Mouse (Mus musculus): ENCODE measurements around the gene Fam76b. TPM values are rescaled to one million over a fixed set of nuclear protein-coding genes. Genes with fewer than 3 reads are reported as not detected.

Gene Fam76b
- polyA plus RNA-seq, 1 experiment = 3.3 TPM

- no peak overlapping the region for H3K4me3 ChIP-seq (ENCODE audit: insufficient read depth, poor library complexity, severe bottlenecking)
- no peak for TF ChIP-seq USF1 (IDR thresholded peaks at IDR 0.05; ENCODE audit: low read depth)
- no peak for TF ChIP-seq FOSL1 (IDR thresholded peaks at IDR 0.05; ENCODE audit: insufficient read depth, low read length, poor library complexity, severe bottlenecking)
- TF ChIP-seq CTCF (IDR thresholded peaks at IDR 0.05; ENCODE audit: control insufficient read depth, insufficient read depth, insufficient read length) = peak; percentile 82
- no peak for TF ChIP-seq CEBPB (IDR thresholded peaks at IDR 0.05; ENCODE audit: low read depth)
- TF ChIP-seq MAX (IDR thresholded peaks at IDR 0.05) = no peak
- no peak for TF ChIP-seq MYOG (IDR thresholded peaks at IDR 0.05; ENCODE audit: control insufficient read depth, extremely low read depth, insufficient read length)
- no peak for TF ChIP-seq MYOD1 (IDR thresholded peaks at IDR 0.05; ENCODE audit: control insufficient read depth, insufficient read length, low read depth)
- no peaks in the 10 kb centered on the region for H3K79me2 ChIP-seq (ENCODE audit: control insufficient read depth, insufficient read depth)
- no peaks in the 10 kb centered on the region for H3K27me3 ChIP-seq (ENCODE audit: control insufficient read depth, insufficient read depth, insufficient read length)
- no peaks in the 10 kb centered on the region for H3K36me3 ChIP-seq (ENCODE audit: control insufficient read depth, insufficient read depth)
- no peak overlapping the region for H3ac ChIP-seq (ENCODE audit: control insufficient read depth, insufficient read length, low read depth)
- no peaks in the 10 kb centered on the region for H3K79me3 ChIP-seq (ENCODE audit: low read depth)
Measured at GRCm38 (mm10) chr9:13889657-13890056, 62.1 kb downstream of the Fam76b start.

DNA sequence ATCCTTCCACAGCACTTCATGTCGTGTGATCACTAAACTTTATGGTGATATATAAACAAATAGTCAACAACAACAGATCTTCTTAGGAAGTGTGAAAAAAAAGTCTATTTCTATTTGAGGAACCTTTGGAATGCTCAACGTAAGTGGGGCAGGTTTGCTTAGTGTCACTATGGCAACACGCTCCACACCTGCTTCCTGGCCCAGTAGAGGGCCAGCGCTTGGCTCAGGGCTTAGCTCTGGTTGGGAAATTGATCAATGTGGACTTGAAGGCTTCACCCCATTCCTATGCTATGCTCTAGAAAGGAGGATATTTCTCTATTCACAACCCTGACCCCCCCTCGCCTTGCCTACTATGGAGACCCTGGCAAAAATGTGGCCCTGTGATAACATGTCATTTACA, 62.7 kb downstream of the Fam76b start:
- H3ac ChIP-seq (ENCODE audit: control insufficient read depth, insufficient read length, low read depth) = no peak overlapping the region
- H3K27me3 ChIP-seq (ENCODE audit: control insufficient read depth, insufficient read depth, insufficient read length) = no peaks in the 10 kb centered on the region
- H3K4me3 ChIP-seq (ENCODE audit: insufficient read depth, poor library complexity, severe bottlenecking) = no peak overlapping the region
- H3K36me3 ChIP-seq (ENCODE audit: control insufficient read depth, insufficient read depth) = no peaks in the 10 kb centered on the region
- no peaks in the 10 kb centered on the region for H3K79me2 ChIP-seq (ENCODE audit: control insufficient read depth, insufficient read depth)
- no peaks in the 10 kb centered on the region for H3K79me3 ChIP-seq (ENCODE audit: low read depth)
- TF ChIP-seq USF1 (IDR thresholded peaks at IDR 0.05; ENCODE audit: low read depth) = no peak

GRCm38 (mm10) chr9:13891888-13892287, 64.4 kb downstream of the Fam76b start:
- Histone ChIP-seq H3K27me3 (ENCODE audit: control insufficient read depth, insufficient read depth, insufficient read length) (no peaks in the 10 kb centered on the region), H3K79me2 (ENCODE audit: control insufficient read depth, insufficient read depth) (no peaks in the 10 kb centered on the region), H3K4me3 (ENCODE audit: insufficient read depth, poor library complexity, severe bottlenecking) (no peak overlapping the region), H3K36me3 (ENCODE audit: control insufficient read depth, insufficient read depth) (no peaks in the 10 kb centered on the region), H3K79me3 (ENCODE audit: low read depth) (no peaks in the 10 kb centered on the region), H3ac (ENCODE audit: control insufficient read depth, insufficient read length, low read depth) (no peak overlapping the region)
- no peak for TF ChIP-seq MYOD1 (IDR thresholded peaks at IDR 0.05; ENCODE audit: control insufficient read depth, insufficient read length, low read depth)
- TF ChIP-seq MYOG (IDR thresholded peaks at IDR 0.05; ENCODE audit: control insufficient read depth, extremely low read depth, insufficient read length) = no peak
- no peak for TF ChIP-seq USF1 (IDR thresholded peaks at IDR 0.05; ENCODE audit: low read depth)
- TF ChIP-seq MAX (IDR thresholded peaks at IDR 0.05) = no peak
- no peak for TF ChIP-seq FOSL1 (IDR thresholded peaks at IDR 0.05; ENCODE audit: insufficient read depth, low read length, poor library complexity, severe bottlenecking)
- TF ChIP-seq CTCF (IDR thresholded peaks at IDR 0.05; ENCODE audit: control insufficient read depth, insufficient read depth, insufficient read length) = no peak
- TF ChIP-seq CEBPB (IDR thresholded peaks at IDR 0.05; ENCODE audit: low read depth) = no peak

DNA sequence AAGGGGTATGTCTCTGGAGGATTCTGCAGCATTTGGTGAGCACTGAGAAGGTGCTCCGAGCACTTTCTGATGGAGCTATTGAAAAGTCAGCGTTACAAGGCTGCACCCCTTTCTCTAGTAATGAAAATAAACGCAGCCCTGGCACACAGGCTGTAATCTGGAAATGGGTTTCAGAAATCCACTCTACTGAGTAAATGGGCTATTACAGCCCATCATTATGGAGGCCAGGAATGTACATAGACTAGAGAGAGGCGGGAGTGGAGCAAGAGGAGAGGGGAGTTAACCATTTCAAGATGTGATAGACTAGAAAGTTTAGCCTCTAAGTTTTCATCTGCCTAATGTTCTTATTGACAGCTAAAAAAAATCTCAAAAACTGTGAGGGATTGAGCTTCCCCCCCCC, 65.5 kb downstream of the Fam76b start:
- TF ChIP-seq CEBPB (IDR thresholded peaks at IDR 0.05; ENCODE audit: low read depth) (no peak), CTCF (IDR thresholded peaks at IDR 0.05; ENCODE audit: control insufficient read depth, insufficient read depth, insufficient read length) (no peak), FOSL1 (IDR thresholded peaks at IDR 0.05; ENCODE audit: insufficient read depth, low read length, poor library complexity, severe bottlenecking) (no peak), MYOD1 (IDR thresholded peaks at IDR 0.05; ENCODE audit: control insufficient read depth, insufficient read length, low read depth) (no peak), USF1 (IDR thresholded peaks at IDR 0.05; ENCODE audit: low read depth) (no peak)

DNA sequence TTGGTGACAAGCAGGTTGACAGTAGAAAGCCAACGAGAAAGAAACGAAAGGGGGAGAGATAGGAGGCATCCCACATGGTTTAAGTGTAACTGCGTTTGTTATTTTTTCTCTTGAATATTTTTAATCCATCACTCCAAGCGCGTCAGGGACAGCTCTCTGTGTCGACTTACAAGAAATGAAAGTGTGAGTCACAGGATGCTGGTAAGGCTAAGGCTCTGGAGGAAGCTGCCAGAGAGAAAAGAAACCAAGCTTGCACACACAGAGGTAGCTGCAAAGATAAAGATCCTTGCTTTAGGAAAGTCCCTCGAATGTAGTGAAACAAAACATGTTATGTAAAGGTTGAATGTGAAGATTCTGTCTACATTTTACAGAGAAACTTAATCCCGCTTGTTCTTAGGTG, 67.0 kb downstream of the Fam76b start:
- no peaks in the 10 kb centered on the region for H3K79me2 ChIP-seq (ENCODE audit: control insufficient read depth, insufficient read depth)
- no peaks in the 10 kb centered on the region for H3K27me3 ChIP-seq (ENCODE audit: control insufficient read depth, insufficient read depth, insufficient read length)
- H3K4me3 ChIP-seq (ENCODE audit: insufficient read depth, poor library complexity, severe bottlenecking) = no peak overlapping the region
- no peak overlapping the region for H3ac ChIP-seq (ENCODE audit: control insufficient read depth, insufficient read length, low read depth)
- H3K36me3 ChIP-seq (ENCODE audit: control insufficient read depth, insufficient read depth) = no peaks in the 10 kb centered on the region
- TF ChIP-seq FOSL1 (IDR thresholded peaks at IDR 0.05; ENCODE audit: insufficient read depth, low read length, poor library complexity, severe bottlenecking) = no peak
- no peak for TF ChIP-seq MAX (IDR thresholded peaks at IDR 0.05)
- no peak for TF ChIP-seq USF1 (IDR thresholded peaks at IDR 0.05; ENCODE audit: low read depth)
- no peak for TF ChIP-seq MYOD1 (IDR thresholded peaks at IDR 0.05; ENCODE audit: control insufficient read depth, insufficient read length, low read depth)
- no peak for TF ChIP-seq MYOG (IDR thresholded peaks at IDR 0.05; ENCODE audit: control insufficient read depth, extremely low read depth, insufficient read length)
- no peak for TF ChIP-seq CEBPB (IDR thresholded peaks at IDR 0.05; ENCODE audit: low read depth)
- TF ChIP-seq CTCF (IDR thresholded peaks at IDR 0.05; ENCODE audit: control insufficient read depth, insufficient read depth, insufficient read length) = no peak
- H3K79me3 ChIP-seq (ENCODE audit: low read depth) = no peaks in the 10 kb centered on the region

More for the DNA sequence above, 65.5 kb downstream of the Fam76b start:
- H3K79me2 ChIP-seq (ENCODE audit: control insufficient read depth, insufficient read depth) = no peaks in the 10 kb centered on the region
- no peaks in the 10 kb centered on the region for H3K27me3 ChIP-seq (ENCODE audit: control insufficient read depth, insufficient read depth, insufficient read length)
- H3K4me3 ChIP-seq (ENCODE audit: insufficient read depth, poor library complexity, severe bottlenecking) = no peak overlapping the region
- no peak overlapping the region for H3ac ChIP-seq (ENCODE audit: control insufficient read depth, insufficient read length, low read depth)
- no peaks in the 10 kb centered on the region for H3K79me3 ChIP-seq (ENCODE audit: low read depth)
- H3K36me3 ChIP-seq (ENCODE audit: control insufficient read depth, insufficient read depth) = no peaks in the 10 kb centered on the region

DNA sequence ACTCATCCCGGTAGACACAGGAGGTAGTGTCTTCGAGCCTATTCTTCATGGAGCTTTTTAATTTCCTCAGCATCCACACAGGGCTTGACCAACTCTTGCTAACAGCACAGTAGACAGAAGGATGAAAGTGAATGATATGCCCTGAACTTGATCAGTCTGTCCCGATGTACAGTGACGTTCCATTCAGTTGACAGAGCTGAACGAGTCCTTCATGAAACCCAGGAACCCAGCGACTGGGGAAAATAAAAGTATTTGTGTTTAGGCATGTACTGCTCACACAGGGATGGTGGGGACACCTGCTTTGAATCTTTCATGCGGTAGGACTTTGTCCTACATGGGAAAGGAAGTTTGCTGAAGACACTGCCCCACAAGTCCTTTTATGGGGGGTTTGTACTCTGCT, 67.4 kb downstream of the Fam76b start:
- no peak overlapping the region for H3ac ChIP-seq (ENCODE audit: control insufficient read depth, insufficient read length, low read depth)
- no peak overlapping the region for H3K4me3 ChIP-seq (ENCODE audit: insufficient read depth, poor library complexity, severe bottlenecking)
- no peaks in the 10 kb centered on the region for H3K27me3 ChIP-seq (ENCODE audit: control insufficient read depth, insufficient read depth, insufficient read length)
- no peaks in the 10 kb centered on the region for H3K36me3 ChIP-seq (ENCODE audit: control insufficient read depth, insufficient read depth)
- TF ChIP-seq CEBPB (IDR thresholded peaks at IDR 0.05; ENCODE audit: low read depth) (no peak), MYOG (IDR thresholded peaks at IDR 0.05; ENCODE audit: control insufficient read depth, extremely low read depth, insufficient read length) (no peak), FOSL1 (IDR thresholded peaks at IDR 0.05; ENCODE audit: insufficient read depth, low read length, poor library complexity, severe bottlenecking) (no peak), MYOD1 (IDR thresholded peaks at IDR 0.05; ENCODE audit: control insufficient read depth, insufficient read length, low read depth) (no peak), CTCF (IDR thresholded peaks at IDR 0.05; ENCODE audit: control insufficient read depth, insufficient read depth, insufficient read length) (no peak), MAX (IDR thresholded peaks at IDR 0.05) (no peak), USF1 (IDR thresholded peaks at IDR 0.05; ENCODE audit: low read depth) (no peak)
- no peaks in the 10 kb centered on the region for H3K79me2 ChIP-seq (ENCODE audit: control insufficient read depth, insufficient read depth)
- no peaks in the 10 kb centered on the region for H3K79me3 ChIP-seq (ENCODE audit: low read depth)
